Comparison of ENCODE assay signal across 26 mouse cellular contexts in genomic region chr13:113382201-113382600, GRCm38 (mm10).
A peak's percentile ranks its signal among the peaks of the same experiment; 100 is the strongest.
DNase-seq lines count a peak whose midpoint lies in the region; ATAC-seq and TF ChIP-seq lines count a peak whose summit lies in the region.
"Had no signal": no experiment of that assay in that cellular context is flagged by ENCODE, and none has a peak within 500 bp of the region (broad histone marks: within the 10 kb centered on the region; RNA-seq: fewer than 3 reads in every experiment).

No protein-coding gene starts in this region.

- H3K9ac ChIP-seq in liver, postnatal 0 days (replicated peaks) = no peak overlapping the region
- no peak overlapping the region for H3K9ac ChIP-seq in liver, embryonic 11.5 days (ENCODE audit: low read depth, low read length)
- H3K9ac ChIP-seq: forebrain, embryonic 13.5 days; hindbrain, embryonic 14.5 days; liver, embryonic 15.5 days; lung, embryonic 15.5 days; neural tube, embryonic 13.5 days had no signal

- no peak for DNase-seq in liver, postnatal 0 days
- DNase-seq in liver, embryonic 11.5 days (ENCODE audit: low spot score) = no peak
- peak; percentile 42 to 64 for DNase-seq in natural killer cell, adult 2 months (ENCODE audit: low spot score in 2 of 2)
- no peak for DNase-seq in retina, embryonic 14.5 days (ENCODE audit: low spot score)
- DNase-seq in left cerebral cortex, postnatal 25 days (ENCODE audit: low spot score in 2 of 2) = no peak
- no peak for DNase-seq in thymus, postnatal 25 days
- DNase-seq: adrenal gland, adult 8-10 months; cerebellum, adult 18-20 months; cerebellum, postnatal 10 days; gastrocnemius, postnatal 10 days; kidney, adult 9 months; kidney, postnatal 10 days; liver; midbrain, embryonic 14.5 days; right cerebral cortex, postnatal 14 days had no signal

- peak overlapping the region; percentile 62; the same call in 1 of the 2 replicates for H3K27ac ChIP-seq in liver, postnatal 0 days (ENCODE audit: low read depth)
- no peak overlapping the region for H3K27ac ChIP-seq in liver, embryonic 11.5 days (ENCODE audit: low read depth, low read length)
- H3K27ac ChIP-seq in bone marrow macrophage, adult 2 months (ENCODE audit: insufficient read depth, low read depth, low read length) = peak overlapping the region; percentile 31; the same call in 1 of the 2 replicates
- H3K27ac ChIP-seq in cortical plate, adult 2 months (ENCODE audit: insufficient read depth, low read length) = peak overlapping the region; percentile 12; the same call in 1 of the 2 replicates
- H3K27ac ChIP-seq: forebrain, embryonic 13.5 days; hindbrain, embryonic 14.5 days; liver, embryonic 15.5 days; lung, embryonic 15.5 days; neural tube, embryonic 13.5 days had no signal

- ATAC-seq in liver, postnatal 0 days = peak; percentile 31; the same call in 1 of the 2 replicates
- ATAC-seq in liver, embryonic 11.5 days (replicated peaks; ENCODE audit: low FRiP score) = no peak
- ATAC-seq: activated CD4-positive, CD25-positive, alpha-beta regulatory T cell, adult 4 months; forebrain, embryonic 13.5 days; intestine, postnatal 0 days had no signal

- TF ChIP-seq CTCF in liver, postnatal 0 days (IDR thresholded peaks at IDR 0.05; ENCODE audit: low read depth) = no peak
- no peak for TF ChIP-seq CTCF in bone marrow macrophage, adult 2 months (IDR thresholded peaks at IDR 0.05; ENCODE audit: low read depth, low read length)
- no peak for TF ChIP-seq CTCF in cortical plate, adult 2 months (IDR thresholded peaks at IDR 0.05; ENCODE audit: extremely low read depth, insufficient read depth, low read length)

- TF ChIP-seq EP300 in liver, postnatal 0 days (IDR thresholded peaks at IDR 0.05; ENCODE audit: low read depth) = no peak

- H3K4me2 ChIP-seq in liver, postnatal 0 days (ENCODE audit: low read depth, low read length) = no peak overlapping the region
- no peak overlapping the region for H3K4me2 ChIP-seq in liver, embryonic 11.5 days
- H3K4me2 ChIP-seq: forebrain, embryonic 13.5 days; heart, embryonic 11.5 days; hindbrain, embryonic 14.5 days; liver, embryonic 15.5 days; lung, embryonic 15.5 days; neural tube, embryonic 13.5 days had no signal

- no peaks in the 10 kb centered on the region for H3K9me3 ChIP-seq in liver, postnatal 0 days (ENCODE audit: low read length)
- H3K9me3 ChIP-seq in liver, embryonic 11.5 days (ENCODE audit: control insufficient read depth, low read length) = no peaks in the 10 kb centered on the region
- H3K9me3 ChIP-seq: forebrain, embryonic 13.5 days; liver, embryonic 15.5 days; lung, embryonic 15.5 days; neural tube, embryonic 13.5 days had no signal

- intact Hi-C loops in left cerebral cortex, postnatal 25 days (cut with DNase I) = no loop called here

- no peak for TF ChIP-seq POLR2A in bone marrow macrophage, adult 2 months (IDR thresholded peaks at IDR 0.05; ENCODE audit: borderline replicate concordance, low read depth, low read length)
- no peak for TF ChIP-seq POLR2A in cortical plate, adult 2 months (IDR thresholded peaks at IDR 0.05; ENCODE audit: extremely low read depth, insufficient read depth, low read length)

- H3K4me3 ChIP-seq in liver, postnatal 0 days (ENCODE audit: low read depth, low read length) = no peak overlapping the region
- H3K4me3 ChIP-seq in liver, embryonic 11.5 days (ENCODE audit: low read depth, low read length) = no peak overlapping the region
- no peak overlapping the region for H3K4me3 ChIP-seq in bone marrow macrophage, adult 2 months (ENCODE audit: insufficient read depth, low read length)
- no peak overlapping the region for H3K4me3 ChIP-seq in cortical plate, adult 2 months (ENCODE audit: insufficient read depth, low read length)
- H3K4me3 ChIP-seq: forebrain, embryonic 13.5 days; liver, embryonic 15.5 days; lung, embryonic 15.5 days; myocyte; neural tube, embryonic 13.5 days had no signal

- no peaks in the 10 kb centered on the region for H3K36me3 ChIP-seq in liver, postnatal 0 days (replicated peaks; ENCODE audit: insufficient read depth, low read length)
- H3K36me3 ChIP-seq in liver, embryonic 11.5 days (ENCODE audit: control insufficient read depth, insufficient read depth, low read length) = no peaks in the 10 kb centered on the region
- H3K36me3 ChIP-seq: liver, embryonic 15.5 days; lung, embryonic 15.5 days; neural tube, embryonic 13.5 days had no signal

- H3K4me1 ChIP-seq in liver, postnatal 0 days (ENCODE audit: insufficient read depth) = no peaks in the 10 kb centered on the region
- H3K4me1 ChIP-seq in liver, embryonic 11.5 days (replicated peaks; ENCODE audit: control insufficient read depth, insufficient read depth, low read length) = no peaks in the 10 kb centered on the region
- peaks cover 32% of the 10 kb centered on the region for H3K4me1 ChIP-seq in bone marrow macrophage, adult 2 months (ENCODE audit: control insufficient read depth, insufficient read depth, low read length)
- H3K4me1 ChIP-seq in cortical plate, adult 2 months (ENCODE audit: control insufficient read depth, insufficient read depth, low read length) = no peaks in the 10 kb centered on the region; the same call in 1 of the 2 replicates
- H3K4me1 ChIP-seq: forebrain, embryonic 13.5 days; liver, embryonic 15.5 days; lung, embryonic 15.5 days; neural tube, embryonic 13.5 days had no signal

- H3K27me3 ChIP-seq in liver, postnatal 0 days (ENCODE audit: insufficient read depth, low read length) = no peaks in the 10 kb centered on the region
- H3K27me3 ChIP-seq in liver, embryonic 11.5 days (replicated peaks; ENCODE audit: control insufficient read depth, insufficient read depth, low read length) = no peaks in the 10 kb centered on the region
- H3K27me3 ChIP-seq: forebrain, embryonic 13.5 days; liver, embryonic 15.5 days; lung, embryonic 15.5 days; neural tube, embryonic 13.5 days had no signal

- WGBS in liver, postnatal 0 days (ENCODE audit: insufficient replicate concordance) = 52% methylated on average over 2 of the region's 2 CpGs
- WGBS in liver, embryonic 11.5 days = 62% methylated on average over 2 of the region's 2 CpGs

Comparison
In these comparisons a context has a peak if more than half of its experiments do, and no peak if none do; other contexts are left out.
1. DNase-seq: peak in natural killer cell, adult 2 months (2 of 2); none in liver, postnatal 0 days (single experiment), liver, embryonic 11.5 days (single experiment), retina, embryonic 14.5 days (single experiment), left cerebral cortex, postnatal 25 days (0 of 2) and thymus, postnatal 25 days (single experiment).